Mouse (Mus musculus) frontal cortex, postnatal 14 days (tissue): ENCODE results near the gene Spaar.

Source experiments
- DNase-seq, 2 experiments: peaks; one replicate each; pipeline ENCODE4 v3.0.0; 2022; ENCODE audit warnings: low spot score in 2 of 2

Gene Spaar

GRCm38 (mm10) chr4:43798936-43799335, 69.1 kb downstream of the Spaar start:
- no peak for DNase-seq
